Mouse (Mus musculus) CH12.LX (cell line): Measurements from ENCODE around the gene Ppfibp2. TPM values are rescaled to one million over a fixed set of nuclear protein-coding genes. Genes with fewer than 3 reads are reported as not detected.

Experiments
- DNase-seq: peaks from one replicate; pipeline ENCODE4 v3.0.0-alpha.2; 2013; ENCODE audit errors: extremely low read depth
- H3K27ac ChIP-seq: 2 replicates; pipeline ENCODE4 v1.5.1; 2012; ENCODE audit warnings: low read depth, mild to moderate bottlenecking, control low read depth, moderate library complexity; ENCODE audit not compliant: insufficient read depth
- H3K27me3 ChIP-seq: replicated peaks from 2 replicates; pipeline ENCODE3; 2012; ENCODE audit warnings: inconsistent platforms
- H3K36me3 ChIP-seq, 2 experiments: replicated peaks in 1 of 2; 2 replicates each; pipeline versions ENCODE3 to v1.6.1; 2012; ENCODE audit warnings: inconsistent platforms in 1 of 2, low read length in 1 of 2, mild to moderate bottlenecking in 1 of 2, mixed read lengths in 1 of 2, moderate library complexity in 1 of 2; ENCODE audit not compliant: control insufficient read depth in 1 of 2, insufficient read depth in 1 of 2
- H3K4me1 ChIP-seq, 2 experiments: 2 replicates each; pipeline ENCODE4 v1.6.1; 2012; ENCODE audit warnings: inconsistent platforms in 1 of 2, moderate library complexity in 1 of 2; ENCODE audit not compliant: insufficient read depth in 2 of 2, control insufficient read depth in 1 of 2
- H3K4me2 ChIP-seq: 2 replicates; pipeline ENCODE4 v1.6.1; 2012; ENCODE audit warnings: low read depth, mild to moderate bottlenecking, control low read depth; ENCODE audit not compliant: poor library complexity, insufficient read depth, severe bottlenecking
- H3K4me3 ChIP-seq, 3 experiments: fragments of 150-350 bp in 1 of 3; sonication (generic) in 1 of 3; replicated peaks in 1 of 3; 2 replicates each; pipeline versions ENCODE3 to v1.5.1; 2011 to 2012; ENCODE audit warnings: low read depth in 2 of 3, low read length in 2 of 3, mild to moderate bottlenecking in 2 of 3, moderate library complexity in 2 of 3, control low read depth in 1 of 3, improper control_type of control experiment in 1 of 3, inconsistent platforms in 1 of 3, mixed read lengths in 1 of 3; ENCODE audit not compliant: poor library complexity in 1 of 3
- H3K79me2 ChIP-seq: replicated peaks from 2 replicates; pipeline ENCODE4 v1.6.1; 2012; ENCODE audit warnings: mild to moderate bottlenecking, moderate library complexity; ENCODE audit not compliant: control insufficient read depth, poor library complexity, insufficient read depth, severe bottlenecking; ENCODE audit errors: extremely low read depth
- H3K9ac ChIP-seq: 2 replicates; pipeline ENCODE4 v1.6.1; 2012; ENCODE audit warnings: low read depth, mild to moderate bottlenecking, control low read depth, moderate library complexity; ENCODE audit not compliant: insufficient read depth
- H3K9me3 ChIP-seq: replicated peaks from 2 replicates; pipeline ENCODE3; 2012; ENCODE audit warnings: low read length, inconsistent platforms, mixed read lengths
- BHLHE40 ChIP-seq: IDR thresholded peaks from 2 replicates; pipeline ENCODE4 v1.6.1; 2011; ENCODE audit warnings: mild to moderate bottlenecking, low read depth, low read length, improper control_type of control experiment
- CHD1 ChIP-seq: IDR thresholded peaks from 2 replicates; pipeline ENCODE4 v1.6.1; 2012; ENCODE audit warnings: low read depth, low read length, improper control_type of control experiment, inconsistent platforms
- CHD2 ChIP-seq: IDR thresholded peaks from 2 replicates; pipeline ENCODE4 v1.6.1; 2011; ENCODE audit warnings: low read length, improper control_type of control experiment
- CTCF ChIP-seq, 2 experiments: IDR thresholded peaks in 1 of 2; conservative IDR thresholded peaks in 1 of 2; 2 replicates each; pipeline ENCODE4 v1.5.1; 2011 to 2012; ENCODE audit warnings: low read depth in 2 of 2, low read length in 2 of 2, improper control_type of control experiment in 1 of 2, inconsistent platforms in 1 of 2, mild to moderate bottlenecking in 1 of 2, moderate library complexity in 1 of 2
- E2F4 ChIP-seq: IDR thresholded peaks from 2 replicates; pipeline ENCODE4 v1.6.1; 2011; ENCODE audit warnings: low read depth, low read length, improper control_type of control experiment; ENCODE audit not compliant: insufficient replicate concordance
- ELF1 ChIP-seq: IDR thresholded peaks from 2 replicates; pipeline ENCODE4 v1.6.1; 2014; ENCODE audit warnings: low read depth, mild to moderate bottlenecking, inconsistent platforms, low read length, improper control_type of control experiment
- ETS1 ChIP-seq: conservative IDR thresholded peaks from 2 replicates; pipeline ENCODE4 v1.6.1; 2012; ENCODE audit warnings: low read depth, mild to moderate bottlenecking, inconsistent platforms, low read length, improper control_type of control experiment, moderate library complexity
- HCFC1 ChIP-seq: IDR thresholded peaks from 2 replicates; pipeline ENCODE4 v1.6.1; 2012; ENCODE audit warnings: low read depth, mild to moderate bottlenecking, inconsistent platforms, low read length, improper control_type of control experiment
- IRF4 ChIP-seq: IDR thresholded peaks from 2 replicates; pipeline ENCODE4 v1.6.1; 2014; ENCODE audit warnings: low read depth, mild to moderate bottlenecking, inconsistent platforms, low read length, improper control_type of control experiment
- JUN ChIP-seq: IDR thresholded peaks from 2 replicates; pipeline ENCODE4 v1.6.1; 2011; ENCODE audit warnings: low read depth, mild to moderate bottlenecking, low read length, improper control_type of control experiment, moderate library complexity; ENCODE audit not compliant: insufficient read depth
- JUND ChIP-seq: conservative IDR thresholded peaks from 2 replicates; pipeline ENCODE4 v1.6.1; 2011; ENCODE audit warnings: low read depth, low read length, improper control_type of control experiment
- KAT2A ChIP-seq: IDR thresholded peaks from 2 replicates; pipeline ENCODE4 v1.6.1; 2012; ENCODE audit warnings: low read length, improper control_type of control experiment, inconsistent platforms; ENCODE audit not compliant: insufficient replicate concordance
- MAFK ChIP-seq: IDR thresholded peaks from 2 replicates; pipeline ENCODE4 v1.6.1; 2011; ENCODE audit warnings: low read length, improper control_type of control experiment; ENCODE audit not compliant: insufficient replicate concordance
- MAX ChIP-seq: IDR thresholded peaks from 2 replicates; pipeline ENCODE4 v1.6.1; 2011; ENCODE audit warnings: low read length, improper control_type of control experiment
- MEF2A ChIP-seq: IDR thresholded peaks from 2 replicates; pipeline ENCODE4 v1.6.1; 2014; ENCODE audit warnings: low read depth, mild to moderate bottlenecking, inconsistent platforms, low read length, improper control_type of control experiment, borderline replicate concordance
- MXI1 ChIP-seq: IDR thresholded peaks from 2 replicates; pipeline ENCODE4 v1.6.1; 2011; ENCODE audit warnings: mild to moderate bottlenecking, low read depth, low read length, improper control_type of control experiment
- MYC ChIP-seq: IDR thresholded peaks from 2 replicates; pipeline ENCODE4 v1.6.1; 2011; ENCODE audit warnings: low read depth, mild to moderate bottlenecking, improper control_type of control experiment, low read length
- NELFE ChIP-seq: IDR thresholded peaks from 2 replicates; pipeline ENCODE4 v1.6.1; 2011; ENCODE audit warnings: low read depth, low read length, improper control_type of control experiment
- NRF1 ChIP-seq: IDR thresholded peaks from 2 replicates; pipeline ENCODE4 v1.6.1; 2014; ENCODE audit warnings: low read depth, mild to moderate bottlenecking, inconsistent platforms, low read length, improper control_type of control experiment, moderate library complexity
- PAX5 ChIP-seq: IDR thresholded peaks from 2 replicates; pipeline ENCODE4 v1.6.1; 2012; ENCODE audit warnings: low read length, inconsistent platforms, mixed read lengths
- POLR2A ChIP-seq: IDR thresholded peaks from 2 replicates; pipeline ENCODE4 v1.6.1; 2011; ENCODE audit warnings: low read depth, mild to moderate bottlenecking, improper control_type of control experiment, low read length
- POLR2AphosphoS2 ChIP-seq: IDR thresholded peaks from 2 replicates; pipeline ENCODE4 v1.6.1; 2011; ENCODE audit warnings: low read depth, low read length, improper control_type of control experiment
- RAD21 ChIP-seq: IDR thresholded peaks from 2 replicates; pipeline ENCODE4 v1.6.1; 2011; ENCODE audit warnings: low read depth, mild to moderate bottlenecking, low read length, improper control_type of control experiment, moderate library complexity
- RCOR1 ChIP-seq: conservative IDR thresholded peaks from 2 replicates; pipeline ENCODE4 v1.6.1; 2012; ENCODE audit warnings: low read depth, mild to moderate bottlenecking, inconsistent platforms, low read length, improper control_type of control experiment
- SIN3A ChIP-seq: IDR thresholded peaks from 2 replicates; pipeline ENCODE4 v1.6.1; 2012; ENCODE audit warnings: low read length, improper control_type of control experiment, inconsistent platforms
- TBP ChIP-seq: conservative IDR thresholded peaks from 2 replicates; pipeline ENCODE4 v1.6.1; 2011; ENCODE audit warnings: low read depth, low read length, improper control_type of control experiment
- TCF12 ChIP-seq: IDR thresholded peaks from 2 replicates; pipeline ENCODE4 v1.6.1; 2014; ENCODE audit warnings: low read depth, mild to moderate bottlenecking, inconsistent platforms, low read length, improper control_type of control experiment
- UBTF ChIP-seq: IDR thresholded peaks from 2 replicates; pipeline ENCODE4 v1.6.1; 2012; ENCODE audit warnings: low read depth, mild to moderate bottlenecking, inconsistent platforms, low read length, improper control_type of control experiment, moderate library complexity
- USF1 ChIP-seq: IDR thresholded peaks from 2 replicates; pipeline ENCODE4 v1.6.1; 2014; ENCODE audit warnings: low read depth, mild to moderate bottlenecking, inconsistent platforms, low read length, improper control_type of control experiment
- USF2 ChIP-seq: conservative IDR thresholded peaks from 2 replicates; pipeline ENCODE4 v1.6.1; 2011; ENCODE audit warnings: low read depth, low read length, improper control_type of control experiment
- ZC3H11A ChIP-seq: IDR thresholded peaks from 2 replicates; pipeline ENCODE4 v1.6.1; 2012; ENCODE audit warnings: low read depth, mild to moderate bottlenecking, inconsistent platforms, low read length, improper control_type of control experiment
- ZMIZ1 ChIP-seq: IDR thresholded peaks from 2 replicates; pipeline ENCODE4 v1.6.1; 2012; ENCODE audit warnings: low read depth, mild to moderate bottlenecking, inconsistent platforms, low read length, improper control_type of control experiment
- dilution Hi-C: fragments of 300-500 bp; cut with MboI; formaldehyde crosslinking; loops from 2 replicates; pipeline ENCODE4 v1.14.3; 2020; ENCODE audit warnings: low sequenced_read_pairs; ENCODE audit not compliant: extremely low pct_unique_long_range_greater_than_20kb, extremely low pct_ligation_motif_present
- in situ Hi-C: fragments of 300-500 bp; cut with MboI; formaldehyde crosslinking; loops from 3 replicates; pipeline ENCODE4 v1.14.3; 2019; ENCODE audit warnings: low sequenced_read_pairs, low pct_ligation_motif_present, low pct_unique_long_range_greater_than_20kb, mixed read lengths
- polyA plus RNA-seq: library from polyadenylated mRNA; unstranded; fragments of >175 nt; gene quantifications from 2 replicates; pipeline ENCODE4 v1.2.1, GENCODE M21; 2012; ENCODE audit warnings: low read depth; ENCODE audit not compliant: insufficient read length
- total RNA-seq, 2 experiments: library from RNA; depleted of rRNA; stranded (reverse); fragments of 300-350 nt in 1 of 2; fragments of >200 nt in 1 of 2; gene quantifications; 2 replicates each; pipeline ENCODE4 v1.2.3; 2012 to 2014

The Ppfibp2 gene
- total and polyA plus RNA-seq, 3 experiments = 30.2 to 40.3 (median 40.2) TPM

DNA sequence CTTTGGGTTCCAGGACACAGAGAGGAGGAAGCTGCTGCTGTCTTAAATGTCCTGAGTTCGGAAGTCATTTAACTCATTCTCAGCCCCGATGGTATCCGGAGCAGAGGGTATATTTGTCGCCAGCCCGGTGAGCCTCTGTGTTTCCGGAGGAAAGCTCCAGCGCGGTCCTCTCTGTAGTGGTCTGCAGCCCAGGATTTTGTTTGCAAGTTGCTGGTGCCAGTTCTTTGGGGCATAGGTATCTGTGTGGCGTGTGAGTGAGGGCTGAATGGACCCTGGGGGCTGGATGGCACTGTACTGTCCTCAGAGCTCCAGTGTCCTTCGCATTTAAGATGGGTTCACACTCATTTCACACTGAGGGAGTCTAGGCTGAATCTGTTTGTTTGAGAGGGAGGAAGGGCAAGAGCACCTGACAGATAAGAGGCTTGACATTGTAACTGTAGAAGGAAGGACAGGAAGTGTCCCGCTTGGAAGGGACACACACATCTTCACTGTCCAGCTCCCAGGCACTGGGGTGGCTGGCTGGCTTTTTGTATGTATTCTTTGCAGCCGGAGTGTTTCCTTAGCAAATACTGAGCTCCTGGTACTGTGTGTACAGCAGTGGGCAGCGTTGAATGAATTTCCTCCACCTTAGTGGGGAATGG lies 71.4 kb downstream of the Ppfibp2 start:
- no peak for DNase-seq
- Histone ChIP-seq H3K27ac (no peak overlapping the region), H3K4me1 (peaks cover 27 to 87% of the 10 kb centered on the region in 2 experiments), H3K27me3 (no peaks in the 10 kb centered on the region), H3K9me3 (no peaks in the 10 kb centered on the region), H3K36me3 (peaks cover 15 to 91% of the 10 kb centered on the region in 2 experiments), H3K4me2 (no peak overlapping the region), H3K9ac (no peak overlapping the region), H3K4me3 (no peak overlapping the region), H3K79me2 (peaks cover 3% of the 10 kb centered on the region; the same call in 1 of the 2 replicates)
- no peak for TF ChIP-seq RCOR1
- TF ChIP-seq HCFC1 = no peak
- no peak for TF ChIP-seq MXI1
- in situ Hi-C loops = no loop called here
- dilution Hi-C loops = no loop called here

GRCm38 (mm10) chr7:107668514-107668913 lies 73.5 kb downstream of the Ppfibp2 start:
- Histone ChIP-seq H3K27ac (no peak overlapping the region), H3K4me3 (no peak overlapping the region), H3K9ac (no peak overlapping the region), H3K9me3 (no peaks in the 10 kb centered on the region), H3K4me1 (peaks cover 24 to 73% of the 10 kb centered on the region in 2 experiments), H3K27me3 (no peaks in the 10 kb centered on the region), H3K4me2 (no peak overlapping the region), H3K36me3 (peaks cover 11 to 89% of the 10 kb centered on the region in 2 experiments), H3K79me2 (peaks cover 3% of the 10 kb centered on the region; the same call in 1 of the 2 replicates)
- dilution Hi-C loops = no loop called here
- DNase-seq = peak; percentile 48
- in situ Hi-C loops = no loop called here
- TF ChIP-seq MEF2A (no peak), CHD1 (no peak), RCOR1 (no peak), JUN (no peak), ELF1 (no peak), MYC (no peak), PAX5 (no peak), NELFE (no peak), NRF1 (no peak), POLR2AphosphoS2 (no peak), MAX (no peak), CHD2 (peak; percentile 37; the same call in 1 of the 2 replicates), RAD21 (no peak), ZMIZ1 (no peak), BHLHE40 (0 out of 2 replicates have a peak, but pooled peaks have one; percentile 12), SIN3A (0 out of 2 replicates have a peak, but pooled peaks have one; percentile 42), MAFK (no peak), HCFC1 (no peak), IRF4 (peak; percentile 73), POLR2A (no peak), ZC3H11A (no peak), UBTF (no peak), KAT2A (no peak), E2F4 (no peak), CTCF (conservative IDR thresholded peaks at IDR 0.05 in 1 of 2, IDR thresholded peaks at IDR 0.05 in 1 of 2; ENCODE audit: low read depth in 2 of 2, low read length in 2 of 2) (no peak), USF2 (no peak), MXI1 (no peak), TBP (no peak), JUND (no peak), ETS1 (peak; percentile 71), USF1 (no peak), TCF12 (no peak)
